Mouse (Mus musculus): ENCODE data around the gene Tcf25.

GRCm38 (mm10) chr8:123342253-123342652 is 31.3 kb upstream of the Tcf25 start:
- TF ChIP-seq CTCF (IDR thresholded peaks at IDR 0.05; ENCODE audit: extremely low read depth, insufficient read depth, low read length) = no peak
- TF ChIP-seq POLR2A (IDR thresholded peaks at IDR 0.05; ENCODE audit: extremely low read depth, insufficient read depth, low read length) = no peak
